20 mouse cellular contexts compared by ENCODE assay signal in genomic region chr13:24824647-24825046, GRCm38 (mm10). TPM values are rescaled to one million over a fixed set of nuclear protein-coding genes. Genes with fewer than 3 reads are reported as not detected.
DNase-seq lines count a peak whose midpoint lies in the region; ATAC-seq and TF ChIP-seq lines count a peak whose summit lies in the region.
"Had no signal": no experiment of that assay in that cellular context is flagged by ENCODE, and none has a peak within 500 bp of the region (broad histone marks: within the 10 kb centered on the region; RNA-seq: fewer than 3 reads in every experiment).

No protein-coding gene starts in this region.

- DNase-seq in adrenal gland, postnatal 36 days = peak; percentile 31 to 41
- DNase-seq in adrenal gland, adult 18-20 months (ENCODE audit: low spot score in 2 of 2) = no peak
- DNase-seq in heart, adult 2 months = peak in 1 of 2 experiments; percentile 26
- DNase-seq in heart, postnatal 25 days (ENCODE audit: low spot score) = no peak
- DNase-seq in heart, postnatal 4 days = peak; percentile 42
- DNase-seq in forebrain, postnatal 0 days = no peak
- no peak for DNase-seq in thymus, postnatal 4 days
- DNase-seq: cerebellum, adult 11-12 months; cerebellum, adult 9-10 months; cerebellum, postnatal 25 days; gastrocnemius, postnatal 10 days; kidney, adult 18-20 months had no signal

- H3K9me3 ChIP-seq in forebrain, postnatal 0 days (ENCODE audit: low read length) = no peaks in the 10 kb centered on the region
- H3K9me3 ChIP-seq: embryonic facial prominence, embryonic 12.5 days; forebrain, embryonic 12.5 days; hindbrain, embryonic 10.5 days; intestine, embryonic 15.5 days had no signal

- H3K9ac ChIP-seq in heart, adult 2 months (ENCODE audit: low read depth, low read length) = no peak overlapping the region
- H3K9ac ChIP-seq in forebrain, postnatal 0 days = no peak overlapping the region
- H3K9ac ChIP-seq: embryonic facial prominence, embryonic 12.5 days; forebrain, embryonic 12.5 days; hindbrain, embryonic 14.5 days; intestine, embryonic 15.5 days had no signal

- intact Hi-C loops in heart, adult 2 months (cut with DNase I) = no loop called here
- intact Hi-C loops in heart, postnatal 25 days (cut with DNase I) = no loop called here

- H3K4me3 ChIP-seq in heart, adult 2 months = no peak overlapping the region
- no peak overlapping the region for H3K4me3 ChIP-seq in brown adipose tissue, adult 24 weeks (ENCODE audit: insufficient read depth, low read depth, low read length)
- H3K4me3 ChIP-seq in forebrain, postnatal 0 days (ENCODE audit: low read depth, low read length) = no peak overlapping the region
- H3K4me3 ChIP-seq: embryonic facial prominence, embryonic 12.5 days; forebrain, embryonic 12.5 days; hindbrain, embryonic 10.5 days; intestine, embryonic 15.5 days had no signal

- H3K4me1 ChIP-seq in heart, adult 2 months (ENCODE audit: control insufficient read depth, insufficient read depth, low read length) = peaks cover 6% of the 10 kb centered on the region
- peaks cover 15% of the 10 kb centered on the region; the same call in 1 of the 2 replicates for H3K4me1 ChIP-seq in brown adipose tissue, adult 24 weeks (ENCODE audit: control insufficient read depth, insufficient read depth, insufficient read length, low read length)
- no peaks in the 10 kb centered on the region for H3K4me1 ChIP-seq in forebrain, postnatal 0 days (ENCODE audit: insufficient read depth)
- H3K4me1 ChIP-seq: embryonic facial prominence, embryonic 12.5 days; forebrain, embryonic 12.5 days; hindbrain, embryonic 10.5 days; intestine, embryonic 15.5 days had no signal

- peak; percentile 32; the same call in 1 of the 2 replicates for TF ChIP-seq CTCF in heart, adult 2 months (IDR thresholded peaks at IDR 0.05)
- no peak for TF ChIP-seq CTCF in forebrain, postnatal 0 days (IDR thresholded peaks at IDR 0.05; ENCODE audit: low read depth)

- no peak overlapping the region for H3K4me2 ChIP-seq in forebrain, postnatal 0 days (ENCODE audit: low read depth)
- H3K4me2 ChIP-seq: embryonic facial prominence, embryonic 12.5 days; forebrain, embryonic 12.5 days; hindbrain, embryonic 14.5 days; intestine, embryonic 15.5 days had no signal

- no peak for ATAC-seq in forebrain, postnatal 0 days
- ATAC-seq: forebrain, embryonic 16.5 days; intestine, embryonic 15.5 days had no signal

- 77% methylated on average over 4 of the region's 4 CpGs for WGBS in heart, adult 2 months
- WGBS in forebrain, postnatal 0 days = 93% methylated on average over 4 of the region's 4 CpGs

- TF ChIP-seq EP300 in heart, adult 2 months (IDR thresholded peaks at IDR 0.05; ENCODE audit: insufficient read depth, low read depth, low read length) = peak; percentile 69; the same call in 1 of the 2 replicates

- TF ChIP-seq POLR2A in heart, adult 2 months (IDR thresholded peaks at IDR 0.05; ENCODE audit: insufficient read depth, low read depth, low read length) = no peak

- H3K27ac ChIP-seq in heart, adult 2 months = peak overlapping the region; percentile 59
- peak overlapping the region; percentile 48 for H3K27ac ChIP-seq in brown adipose tissue, adult 24 weeks (replicated peaks; ENCODE audit: low read depth, low read length)
- no peak overlapping the region for H3K27ac ChIP-seq in forebrain, postnatal 0 days (ENCODE audit: low read depth, low read length)
- H3K27ac ChIP-seq: embryonic facial prominence, embryonic 12.5 days; forebrain, embryonic 12.5 days; hindbrain, embryonic 10.5 days; hindbrain, embryonic 14.5 days; intestine, embryonic 15.5 days had no signal

- no peaks in the 10 kb centered on the region for H3K79me2 ChIP-seq in heart, adult 2 months (replicated peaks; ENCODE audit: control insufficient read depth, insufficient read depth, low read length)

- H3K36me3 ChIP-seq in heart, adult 2 months (ENCODE audit: control insufficient read depth, insufficient read depth, low read length) = peaks cover 5% of the 10 kb centered on the region; the same call in 1 of the 2 replicates
- H3K36me3 ChIP-seq in forebrain, postnatal 0 days (ENCODE audit: insufficient read depth) = no peaks in the 10 kb centered on the region
- H3K36me3 ChIP-seq: embryonic facial prominence, embryonic 12.5 days; forebrain, embryonic 12.5 days; hindbrain, embryonic 10.5 days; intestine, embryonic 15.5 days had no signal

- H3K27me3 ChIP-seq in heart, adult 2 months (ENCODE audit: control insufficient read depth, insufficient read depth, low read length) = no peaks in the 10 kb centered on the region
- no peaks in the 10 kb centered on the region for H3K27me3 ChIP-seq in forebrain, postnatal 0 days (ENCODE audit: insufficient read depth, low read length)
- H3K27me3 ChIP-seq: embryonic facial prominence, embryonic 12.5 days; forebrain, embryonic 12.5 days; intestine, embryonic 15.5 days had no signal

RNA-seq across cellular contexts. Expression of gene Acot13, which starts 6.7 kb away (rescaled TPM):
- total RNA-seq in adrenal gland, postnatal 36 days (2021) = 10 to 100 TPM; 68.0 to 91.6 TPM
- total RNA-seq in adrenal gland, adult 18-20 months (2021) = 10 to 100 TPM; 67.1 to 80.5 TPM
- 100 to 1,000 TPM; 383 to 456 TPM for total RNA-seq in heart, adult 2 months (2021)
- 365 and 457 TPM in 2 replicates for polyA plus RNA-seq in heart, adult 2 months (2012; rRNA removed)
- total RNA-seq in heart, postnatal 25 days (2021) = 100 to 1,000 TPM; 422 to 431 TPM
- polyA plus RNA-seq in brown adipose tissue, adult 24 weeks (2012; ENCODE audit: insufficient read depth, insufficient read length, missing spikeins) = 452 and 487 TPM in 2 replicates
- 100 to 1,000 TPM; 233 to 245 TPM for total RNA-seq in heart, postnatal 4 days (2021)
- total RNA-seq in forebrain, postnatal 0 days (2014; rRNA removed) = 25.0 and 29.1 TPM in 2 replicates
- polyA plus RNA-seq in forebrain, postnatal 0 days (2015; fragmentation: Nextera tagmentation; extraction: Ambion mirVana) = 74.2 and 79.4 TPM in 2 replicates

RNA-seq across cellular contexts. Expression of gene Tdp2, which starts 6.8 kb away (rescaled TPM):
- 10 to 100 TPM; 22.6 to 23.5 TPM for total RNA-seq in adrenal gland, postnatal 36 days (2021)
- total RNA-seq in adrenal gland, adult 18-20 months (2021) = 10 to 100 TPM; 15.8 to 19.8 TPM
- 10 to 100 TPM; 12.0 to 13.1 TPM for total RNA-seq in heart, adult 2 months (2021)
- polyA plus RNA-seq in heart, adult 2 months (2012; rRNA removed) = 8.0 and 14.5 TPM in 2 replicates
- 10 to 100 TPM; 12.9 to 15.5 TPM for total RNA-seq in heart, postnatal 25 days (2021)
- polyA plus RNA-seq in brown adipose tissue, adult 24 weeks (2012; ENCODE audit: insufficient read depth, insufficient read length, missing spikeins) = 16.2 and 19.9 TPM in 2 replicates
- 10 to 100 TPM; 16.9 to 21.0 TPM for total RNA-seq in heart, postnatal 4 days (2021)
- 39.2 and 45.4 TPM in 2 replicates for total RNA-seq in forebrain, postnatal 0 days (2014; rRNA removed)
- polyA plus RNA-seq in forebrain, postnatal 0 days (2015; fragmentation: Nextera tagmentation; extraction: Ambion mirVana) = 31.4 and 31.7 TPM in 2 replicates

RNA-seq across cellular contexts. Expression of gene D130043K22Rik, which starts 20.3 kb away (rescaled TPM):
- total RNA-seq in adrenal gland, postnatal 36 days (2021) = under 1 TPM; 0.46 to 0.70 TPM
- under 1 TPM; 0.51 to 0.66 TPM for total RNA-seq in adrenal gland, adult 18-20 months (2021)
- total RNA-seq in heart, adult 2 months (2021) = under 1 TPM in 1 of 2 experiments, not detected in 1; 0.05 TPM
- polyA plus RNA-seq in heart, adult 2 months (2012; rRNA removed) = 0.04 TPM in 1 of 2 replicates, not detected in the other
- not detected for total RNA-seq in heart, postnatal 25 days (2021)
- not detected in 2 replicates for polyA plus RNA-seq in brown adipose tissue, adult 24 weeks (2012; ENCODE audit: insufficient read depth, insufficient read length, missing spikeins)
- total RNA-seq in heart, postnatal 4 days (2021) = under 1 TPM in 1 of 2 experiments, not detected in 1; 0.05 TPM
- 10.2 and 13.1 TPM in 2 replicates for total RNA-seq in forebrain, postnatal 0 days (2014; rRNA removed)
- polyA plus RNA-seq in forebrain, postnatal 0 days (2015; fragmentation: Nextera tagmentation; extraction: Ambion mirVana) = 3.0 and 5.6 TPM in 2 replicates
- total RNA-seq: MEL had no signal

RNA-seq across cellular contexts. Expression of gene BC005537, which starts 23.2 kb away (rescaled TPM):
- total RNA-seq in adrenal gland, postnatal 36 days (2021) = 100 to 1,000 TPM; 226 to 236 TPM
- total RNA-seq in adrenal gland, adult 18-20 months (2021) = 100 to 1,000 TPM; 173 to 246 TPM
- total RNA-seq in heart, adult 2 months (2021) = 100 to 1,000 TPM; 111 to 126 TPM
- 30.7 and 50.1 TPM in 2 replicates for polyA plus RNA-seq in heart, adult 2 months (2012; rRNA removed)
- 100 to 1,000 TPM; 120 to 132 TPM for total RNA-seq in heart, postnatal 25 days (2021)
- 60.6 and 80.2 TPM in 2 replicates for polyA plus RNA-seq in brown adipose tissue, adult 24 weeks (2012; ENCODE audit: insufficient read depth, insufficient read length, missing spikeins)
- 100 to 1,000 TPM; 156 to 166 TPM for total RNA-seq in heart, postnatal 4 days (2021)
- 64.2 and 68.4 TPM in 2 replicates for total RNA-seq in forebrain, postnatal 0 days (2014; rRNA removed)
- 16.1 and 16.9 TPM in 2 replicates for polyA plus RNA-seq in forebrain, postnatal 0 days (2015; fragmentation: Nextera tagmentation; extraction: Ambion mirVana)

Comparison
In these comparisons a context has a peak if more than half of its experiments do, and no peak if none do; other contexts are left out.
1. DNase-seq: peak in adrenal gland, postnatal 36 days (2 of 2) and heart, postnatal 4 days (single experiment); none in adrenal gland, adult 18-20 months (0 of 2), heart, postnatal 25 days (single experiment), forebrain, postnatal 0 days (single experiment) and thymus, postnatal 4 days (single experiment).